Mouse (Mus musculus) heart, embryonic 15.5 days (tissue): ENCODE results near the gene Eif4g2. TPM values are rescaled to one million over a fixed set of nuclear protein-coding genes. Genes with fewer than 3 reads are reported as not detected.

ENCODE experiments used
- ATAC-seq: fragments of 200-750 bp; cut with Nextera tagmentation; replicated peaks from 2 replicates; pipeline ENCODE4 v1.8.0; 2017; ENCODE audit warnings: low read depth, moderate TSS enrichment; ENCODE audit not compliant: insufficient number of reproducible peaks, insufficient read depth, low FRiP score
- H3K27ac ChIP-seq: fragments of 300-500 bp; sonication (generic); 2 replicates; pipeline ENCODE4 v1.5.1; 2015; ENCODE audit warnings: mild to moderate bottlenecking, inconsistent platforms
- H3K27me3 ChIP-seq: fragments of 300-500 bp; sonication (generic); 2 replicates; pipeline ENCODE4 v1.6.1; 2015; ENCODE audit warnings: inconsistent platforms
- H3K36me3 ChIP-seq: fragments of 300-500 bp; sonication (generic); 2 replicates; pipeline ENCODE4 v1.6.1; 2015; ENCODE audit warnings: mild to moderate bottlenecking, inconsistent platforms
- H3K4me1 ChIP-seq: fragments of 300-500 bp; sonication (generic); replicated peaks from 2 replicates; pipeline ENCODE4 v1.6.1; 2015; ENCODE audit warnings: inconsistent platforms
- H3K4me2 ChIP-seq: fragments of 300-500 bp; sonication (generic); 2 replicates; pipeline ENCODE4 v1.6.1; 2015; ENCODE audit warnings: inconsistent platforms, mild to moderate bottlenecking, moderate library complexity
- H3K4me3 ChIP-seq: fragments of 300-500 bp; sonication (generic); 2 replicates; pipeline ENCODE4 v1.5.1; 2015; ENCODE audit warnings: mild to moderate bottlenecking, inconsistent platforms
- H3K9ac ChIP-seq: fragments of 300-500 bp; sonication (generic); 2 replicates; pipeline ENCODE4 v1.6.1; 2015; ENCODE audit warnings: mild to moderate bottlenecking, inconsistent platforms
- H3K9me3 ChIP-seq: fragments of 300-500 bp; sonication (generic); replicated peaks from 2 replicates; pipeline ENCODE4 v1.6.1; 2016; ENCODE audit warnings: inconsistent platforms
- WGBS: fragments of 180-500 bp; shearing (Covaris S2); methylation state at CpG from one replicate; pipeline ENCODE4 v1.1.7; 2015; ENCODE audit warnings: mixed read lengths; 5-methylcytosine and 5-hydroxymethylcytosine counted together
- polyA plus RNA-seq: library from polyadenylated mRNA; unstranded; fragments of >200 nt; fragmentation: Nextera tagmentation; extraction: Ambion mirVana; gene quantifications from 2 replicates; pipeline ENCODE4 v1.2.1, GENCODE M21; 2015

Gene Eif4g2
- polyA plus RNA-seq, 1 experiment from 2014 or later, result 528 TPM

DNA sequence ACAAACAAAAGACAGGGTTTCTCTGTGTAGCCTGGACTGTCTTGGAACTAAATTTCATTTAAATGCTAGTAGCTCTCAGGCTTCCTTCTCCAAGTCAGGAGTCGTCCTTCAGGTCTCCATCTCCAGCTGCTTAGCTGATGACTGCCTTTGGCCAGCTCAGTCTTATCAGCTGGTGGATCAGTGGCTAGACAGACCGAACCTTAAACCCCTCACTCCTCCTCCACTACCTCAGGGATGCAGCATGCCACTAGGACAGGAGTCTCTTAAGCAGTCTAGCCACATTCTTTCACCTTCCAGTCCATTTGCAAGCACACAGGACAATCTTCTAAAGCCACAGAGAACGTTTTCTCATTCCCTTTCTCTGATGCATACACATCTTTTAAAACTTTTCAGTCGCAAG lies 57.9 kb downstream of the Eif4g2 start:
- H3K36me3 ChIP-seq, result no peaks in the 10 kb centered on the region
- no peaks in the 10 kb centered on the region for H3K9me3 ChIP-seq
- no peak overlapping the region for H3K4me3 ChIP-seq
- H3K9ac ChIP-seq, result no peak overlapping the region
- no peaks in the 10 kb centered on the region for H3K27me3 ChIP-seq
- ATAC-seq, result no peak
- 54% methylated on average over 4 of the region's 4 CpGs for WGBS
- H3K4me2 ChIP-seq, result no peak overlapping the region
- peaks cover 18% of the 10 kb centered on the region for H3K4me1 ChIP-seq
- no peak overlapping the region for H3K27ac ChIP-seq

GRCm38 (mm10) chr7:111024068-111024594 lies 58.7 kb downstream of the Eif4g2 start:
- Histone ChIP-seq H3K4me2 (no peak overlapping the region), H3K4me1 (peaks cover 13% of the 10 kb centered on the region), H3K27ac (no peak overlapping the region), H3K9ac (no peak overlapping the region), H3K4me3 (no peak overlapping the region), H3K36me3 (no peaks in the 10 kb centered on the region), H3K27me3 (no peaks in the 10 kb centered on the region), H3K9me3 (no peaks in the 10 kb centered on the region)
- no peak for ATAC-seq
- WGBS, result 34% methylated on average over 8 of the region's 8 CpGs

GRCm38 (mm10) chr7:111020814-111021213 lies 62.0 kb downstream of the Eif4g2 start:
- H3K9ac ChIP-seq, result no peak overlapping the region
- no peak overlapping the region for H3K4me2 ChIP-seq
- H3K27ac ChIP-seq, result no peak overlapping the region
- peaks cover 10% of the 10 kb centered on the region; the same call in 1 of the 2 replicates for H3K4me1 ChIP-seq
- H3K4me3 ChIP-seq, result no peak overlapping the region
- H3K36me3 ChIP-seq, result no peaks in the 10 kb centered on the region
- ATAC-seq, result no peak
- H3K27me3 ChIP-seq, result no peaks in the 10 kb centered on the region
- H3K9me3 ChIP-seq, result no peaks in the 10 kb centered on the region
- WGBS, result 63% methylated on average over 4 of the region's 4 CpGs

Other genes starting within 250 kb of the Eif4g2 start
- 30.0 and 31.0 TPM in 2 replicates for gene Rnf141, start 238.6 kb downstream of the Eif4g2 start, polyA plus RNA-seq
- gene Lyve1, start 219.8 kb downstream of the Eif4g2 start, polyA plus RNA-seq, result 11.9 and 13.2 TPM in 2 replicates
- 3.7 and 5.1 TPM in 2 replicates for gene Mrvi1, start 100.6 kb downstream of the Eif4g2 start, polyA plus RNA-seq
- gene Ctr9, start 54.1 kb downstream of the Eif4g2 start, polyA plus RNA-seq, result 38.9 and 45.1 TPM in 2 replicates